Mouse (Mus musculus) right cerebral cortex, postnatal 25 days (tissue): ENCODE data around the gene Pacsin1.

ENCODE experiments used
- DNase-seq: peaks from one replicate; pipeline ENCODE4 v3.0.0; 2022

Pacsin1 gene

GRCm38 (mm10) chr17:27678924-27679813 is 23.9 kb downstream of the Pacsin1 start:
- DNase-seq = no peak

GRCm38 (mm10) chr17:27684886-27685549 is 29.7 kb downstream of the Pacsin1 start:
- DNase-seq = peak; percentile 87

GRCm38 (mm10) chr17:27685550-27685913 is 30.2 kb downstream of the Pacsin1 start:
- no peak for DNase-seq

- no peak for DNase-seq
Observed at GRCm38 (mm10) chr17:27686395-27686794, 31.1 kb downstream of the Pacsin1 start.

- no peak for DNase-seq
Observed at GRCm38 (mm10) chr17:27690993-27691693, 35.8 kb downstream of the Pacsin1 start.

GRCm38 (mm10) chr17:27699641-27700244 is 44.4 kb downstream of the Pacsin1 start:
- DNase-seq = no peak

- DNase-seq = no peak
Observed at GRCm38 (mm10) chr17:27700812-27701211, 45.5 kb downstream of the Pacsin1 start.

- no peak for DNase-seq
Observed at GRCm38 (mm10) chr17:27701856-27702255, 46.5 kb downstream of the Pacsin1 start.

GRCm38 (mm10) chr17:27702518-27702917 is 47.2 kb downstream of the Pacsin1 start:
- DNase-seq = no peak

GRCm38 (mm10) chr17:27703961-27704621 is 48.8 kb downstream of the Pacsin1 start:
- DNase-seq = no peak

- no peak for DNase-seq
Observed at GRCm38 (mm10) chr17:27705661-27706060, 50.4 kb downstream of the Pacsin1 start.

- DNase-seq = no peak
Observed at GRCm38 (mm10) chr17:27707954-27708661, 52.8 kb downstream of the Pacsin1 start.

GRCm38 (mm10) chr17:27709650-27710049 is 54.3 kb downstream of the Pacsin1 start:
- no peak for DNase-seq

GRCm38 (mm10) chr17:27712832-27713231 is 57.5 kb downstream of the Pacsin1 start:
- no peak for DNase-seq

- no peak for DNase-seq
Observed at GRCm38 (mm10) chr17:27716804-27717203, 61.5 kb downstream of the Pacsin1 start.

- no peak for DNase-seq
Observed at GRCm38 (mm10) chr17:27718250-27718649, 62.9 kb downstream of the Pacsin1 start.

- no peak for DNase-seq
Observed at GRCm38 (mm10) chr17:27719663-27720062, 64.4 kb downstream of the Pacsin1 start.

- DNase-seq = no peak
Observed at GRCm38 (mm10) chr17:27720326-27720725, 65.0 kb downstream of the Pacsin1 start.

GRCm38 (mm10) chr17:27721125-27721664 is 65.9 kb downstream of the Pacsin1 start:
- no peak for DNase-seq

- DNase-seq = no peak
Observed at GRCm38 (mm10) chr17:27724327-27724726, 69.0 kb downstream of the Pacsin1 start.

- no peak for DNase-seq
Observed at GRCm38 (mm10) chr17:27725011-27725410, 69.7 kb downstream of the Pacsin1 start.

GRCm38 (mm10) chr17:27725412-27725811 is 70.1 kb downstream of the Pacsin1 start:
- no peak for DNase-seq
